Mouse (Mus musculus): Measurements from ENCODE around the gene Lmna.

DNA sequence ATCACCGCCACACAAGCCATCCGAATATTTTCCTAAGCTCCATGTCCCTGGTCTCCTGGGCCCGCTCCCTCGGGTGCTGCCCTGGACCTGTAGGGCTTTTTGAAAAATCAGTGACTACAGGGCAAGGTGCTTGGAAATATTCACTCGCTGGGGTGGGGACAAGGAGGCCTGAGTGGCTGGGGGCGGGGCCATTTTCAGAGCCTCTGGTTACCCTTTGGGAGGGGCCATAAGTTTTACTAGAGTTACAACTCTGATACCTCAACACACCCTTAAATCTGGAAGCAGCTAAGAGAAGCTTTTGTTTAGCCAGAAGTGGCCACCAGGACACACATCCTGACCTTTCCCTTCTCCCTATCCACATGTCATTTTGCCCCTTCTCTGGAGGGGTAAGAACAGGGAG is 27.4 kb upstream of the Lmna start:
- TF ChIP-seq CTCF (IDR thresholded peaks at IDR 0.05; ENCODE audit: extremely low read depth, insufficient read depth, insufficient read length, insufficient replicate concordance) = no peak
- no peak for TF ChIP-seq POLR2A (IDR thresholded peaks at IDR 0.05; ENCODE audit: low read depth, low read length)
